Mouse (Mus musculus): ENCODE measurements around the gene Psen1.

Gene Psen1

DNA sequence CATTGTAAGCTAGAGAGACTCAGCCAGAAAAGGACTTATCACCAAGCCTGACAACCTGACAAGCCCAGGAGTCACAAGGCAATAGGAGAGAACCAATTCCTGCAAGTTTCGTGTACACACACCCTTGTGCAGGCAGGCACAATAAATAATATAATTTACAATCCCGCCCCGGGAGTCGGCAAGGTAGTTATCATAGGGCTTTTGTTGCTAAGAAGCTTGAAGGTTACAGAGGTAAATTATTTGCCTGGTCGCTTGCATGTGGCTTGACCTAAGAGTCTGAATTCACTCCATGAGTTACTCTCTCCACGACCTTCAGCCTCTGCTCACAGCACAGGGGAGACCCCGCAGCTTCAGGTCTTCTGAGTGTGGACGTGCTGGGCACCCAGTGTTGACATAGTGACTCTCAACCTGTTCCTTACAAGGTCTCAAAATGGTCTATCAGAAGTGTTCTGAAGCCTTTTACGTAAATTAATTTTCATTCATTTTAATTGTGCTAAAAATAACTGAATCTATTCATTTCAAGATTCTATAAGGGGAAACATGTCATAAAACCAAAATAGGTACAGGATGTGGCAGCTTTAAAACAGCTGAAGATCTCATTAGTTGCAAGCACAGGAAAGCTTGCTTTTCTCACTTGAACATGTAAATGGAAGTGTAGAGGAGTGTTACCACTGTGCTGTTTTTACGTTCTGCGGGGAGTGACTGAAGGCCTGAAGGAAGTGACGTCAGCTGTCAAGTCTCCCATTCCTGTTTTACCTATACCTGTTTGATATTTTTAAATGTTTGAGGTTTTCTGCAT is 38.8 kb downstream of the Psen1 start:
- DNase-seq (ENCODE audit: low read depth), result peak; percentile 48

- DNase-seq (ENCODE audit: low read depth), result no peak
These were observed 44.3 kb downstream of the Psen1 start for GRCm38 (mm10) chr12:83732225-83732624.

GRCm38 (mm10) chr12:83734047-83734446 is 46.1 kb downstream of the Psen1 start:
- DNase-seq (ENCODE audit: low read depth), result no peak

GRCm38 (mm10) chr12:83736236-83736635 is 48.3 kb downstream of the Psen1 start:
- DNase-seq (ENCODE audit: low read depth), result no peak

DNA sequence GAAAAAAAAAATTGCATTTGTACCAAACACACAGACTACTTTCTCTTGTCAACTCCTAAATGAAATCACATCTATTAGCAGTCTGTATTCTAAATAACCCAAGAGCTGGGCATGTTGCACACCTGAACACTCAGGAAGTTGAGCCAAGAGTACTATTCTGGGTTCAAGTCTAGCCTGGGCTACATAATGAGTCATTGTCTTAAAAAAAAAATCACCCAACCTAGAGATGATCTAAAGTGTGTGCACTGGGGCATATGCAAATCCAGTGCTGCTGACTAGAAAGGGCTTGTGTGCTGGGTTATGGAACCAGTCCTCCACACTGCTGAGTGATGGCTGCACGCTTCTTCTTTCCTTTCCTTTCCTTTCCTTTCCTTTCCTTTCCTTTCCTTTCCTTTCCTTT is 50.7 kb downstream of the Psen1 start:
- no peak for DNase-seq (ENCODE audit: low read depth)

DNA sequence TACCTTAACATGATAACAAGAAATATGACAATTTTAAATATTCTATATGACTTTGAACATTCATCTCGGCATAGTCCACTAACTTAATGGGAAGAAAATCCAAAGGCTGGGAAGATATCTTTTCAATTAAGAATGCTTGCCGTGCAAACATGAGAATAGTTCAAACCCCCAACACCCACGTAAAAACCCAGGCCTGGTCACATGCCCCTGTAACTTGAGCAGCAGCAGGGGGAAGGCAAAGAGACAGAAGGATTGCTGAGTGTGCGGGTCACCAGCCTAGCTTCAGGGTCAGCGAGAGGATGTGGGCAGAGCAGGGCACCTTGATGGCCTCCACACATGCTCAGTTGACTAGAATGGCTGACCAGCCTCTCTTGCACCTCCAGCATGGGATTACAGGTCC is 53.8 kb downstream of the Psen1 start:
- DNase-seq (ENCODE audit: low read depth), result no peak

- no peak for DNase-seq (ENCODE audit: low read depth)
These were observed 54.9 kb downstream of the Psen1 start for GRCm38 (mm10) chr12:83742834-83743233.

GRCm38 (mm10) chr12:83743712-83744111 is 55.8 kb downstream of the Psen1 start:
- DNase-seq (ENCODE audit: low read depth), result no peak

DNA sequence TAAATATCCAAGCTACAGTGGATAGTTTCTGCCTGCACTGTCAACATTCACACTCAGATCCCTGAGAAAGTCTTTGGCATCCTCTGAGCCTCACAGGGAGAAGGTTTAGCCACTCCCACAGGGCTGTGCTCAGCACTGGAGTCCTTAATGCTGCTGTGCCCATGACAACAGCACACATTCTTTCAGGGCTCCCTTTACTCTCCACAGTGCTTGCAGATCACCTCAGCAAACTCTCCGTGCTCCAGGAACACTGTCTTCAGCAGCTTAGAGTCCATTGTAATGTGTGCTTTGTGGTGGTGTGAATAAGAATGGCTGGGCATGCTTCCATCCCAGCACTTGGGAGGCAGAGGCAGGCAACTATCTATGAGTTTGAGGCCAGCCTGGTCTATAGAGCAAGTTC is 61.2 kb downstream of the Psen1 start:
- no peak for DNase-seq (ENCODE audit: low read depth)

- no peak for DNase-seq (ENCODE audit: low read depth)
These were observed 64.5 kb downstream of the Psen1 start for GRCm38 (mm10) chr12:83752495-83752894.

DNA sequence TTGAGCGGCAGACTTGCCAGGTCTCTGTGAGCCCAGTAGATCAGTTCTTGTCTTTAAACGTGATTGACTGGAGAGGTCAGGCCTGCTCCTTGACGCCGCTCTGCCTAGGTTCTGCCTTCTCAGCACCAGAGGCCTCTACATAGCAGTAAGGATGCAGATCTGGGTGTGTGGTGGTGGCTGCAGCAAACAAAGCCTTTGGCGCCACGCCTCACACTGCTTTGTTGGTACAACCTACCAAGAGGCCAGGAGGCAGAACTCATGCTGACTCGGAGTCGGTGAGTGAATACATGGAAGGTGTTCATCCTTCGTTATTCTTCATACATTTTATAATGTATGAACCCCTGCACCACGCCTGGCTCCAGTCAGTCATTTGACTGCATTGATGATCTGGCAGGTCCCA is 70.8 kb downstream of the Psen1 start:
- no peak for DNase-seq (ENCODE audit: low read depth)

GRCm38 (mm10) chr12:83760201-83760600 is 72.2 kb downstream of the Psen1 start:
- no peak for DNase-seq (ENCODE audit: low read depth)

DNA sequence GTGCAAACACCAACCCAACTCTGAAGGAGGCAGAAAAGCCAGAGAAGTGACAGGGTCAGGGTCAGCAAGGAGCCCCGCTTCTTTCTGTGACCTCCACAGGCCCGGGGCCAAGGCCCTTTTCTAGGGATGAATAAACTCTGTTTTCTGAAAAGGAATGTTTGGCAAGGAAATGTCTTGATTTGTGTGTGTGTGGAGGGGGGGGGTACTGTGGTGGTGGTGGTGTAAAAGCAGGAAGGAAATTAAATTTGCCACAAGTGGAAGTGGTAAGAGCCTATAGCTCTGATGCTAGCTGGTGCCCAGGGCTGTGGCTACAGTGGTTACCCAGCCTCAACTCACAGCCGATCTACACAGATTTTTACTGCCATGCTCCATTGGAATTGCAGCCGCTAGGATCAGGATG is 74.8 kb downstream of the Psen1 start:
- peak; percentile 57 for DNase-seq (ENCODE audit: low read depth)

- peak; percentile 53 for DNase-seq (ENCODE audit: low read depth)
These were observed 75.5 kb downstream of the Psen1 start, which contains the start of gene Papln for GRCm38 (mm10) chr12:83763311-83764043. Gene Papln (plus strand): TSS chr12:83763634.

GRCm38 (mm10) chr12:83764044-83764365 is 76.1 kb downstream of the Psen1 start:
- DNase-seq (ENCODE audit: low read depth), result no peak

DNA sequence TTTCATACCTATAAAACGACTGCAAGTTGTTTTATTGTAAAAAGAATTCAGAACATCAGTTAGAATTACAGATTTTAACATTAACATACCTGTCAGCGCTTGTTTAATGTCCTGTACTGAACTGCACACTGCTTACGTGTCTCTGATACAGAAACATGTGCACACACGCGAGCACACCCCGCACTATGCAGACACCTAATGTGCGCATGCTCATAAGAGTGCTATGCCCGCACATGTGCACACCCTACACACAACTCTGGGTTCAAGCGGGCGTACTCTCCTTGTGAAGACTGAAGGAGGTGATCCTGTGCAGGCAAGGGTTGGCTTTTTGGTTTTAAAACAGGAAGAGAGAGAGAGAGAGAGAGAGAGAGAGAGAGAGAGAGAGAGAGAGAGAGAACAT is 76.6 kb downstream of the Psen1 start:
- DNase-seq (ENCODE audit: low read depth), result no peak

DNA sequence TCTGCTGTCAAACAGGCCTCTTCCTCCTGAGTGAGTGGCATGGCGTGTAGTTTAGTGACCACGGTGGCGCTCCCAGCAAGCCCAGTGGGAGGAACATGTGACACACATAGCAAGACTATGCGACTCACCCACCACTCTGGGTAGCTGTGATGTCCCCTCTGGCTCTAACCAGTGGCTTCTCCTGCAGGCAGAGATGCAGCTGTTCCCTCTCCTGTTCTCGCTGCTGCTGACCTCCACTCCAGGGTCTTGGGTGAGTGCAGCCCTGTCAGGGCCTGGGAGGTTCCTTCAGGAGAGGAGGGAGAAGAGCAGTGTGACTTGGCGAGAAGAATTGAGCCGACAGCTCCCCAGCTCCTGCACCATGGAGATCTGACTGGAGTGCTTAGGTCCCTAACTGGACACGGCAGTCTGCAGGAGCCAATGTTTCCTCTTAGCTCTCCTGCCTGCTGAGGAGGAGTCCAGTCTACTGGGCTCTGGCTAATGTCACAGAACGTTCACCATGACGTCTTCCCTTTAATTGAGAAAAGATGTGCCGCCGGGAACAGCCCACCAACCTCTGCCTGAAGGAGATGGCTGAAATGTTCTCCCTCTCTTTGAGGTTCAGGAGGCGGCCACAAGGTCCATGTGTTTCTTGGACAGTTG is 78.1 kb downstream of the Psen1 start:
- DNase-seq (ENCODE audit: low read depth), result no peak

DNA sequence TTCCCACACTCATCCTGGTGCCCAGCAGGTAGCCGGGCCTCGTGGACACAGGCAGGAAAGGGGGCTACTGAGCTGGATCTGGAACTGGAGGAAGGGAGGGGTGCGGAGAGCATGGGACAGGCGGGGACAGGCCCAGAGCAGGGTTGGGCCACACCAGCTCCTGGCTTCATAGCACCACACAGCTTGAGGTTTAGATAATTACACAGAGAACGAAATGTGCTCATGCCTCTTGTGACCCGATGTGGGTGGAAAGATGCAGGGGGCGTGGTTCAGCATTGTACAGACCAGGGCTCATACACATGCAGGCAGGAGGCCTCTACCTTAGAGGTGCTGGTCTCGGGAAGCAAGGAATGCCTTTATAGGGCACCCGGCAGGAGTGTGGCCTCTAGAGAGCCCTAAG is 79.9 kb downstream of the Psen1 start:
- no peak for DNase-seq (ENCODE audit: low read depth)

DNA sequence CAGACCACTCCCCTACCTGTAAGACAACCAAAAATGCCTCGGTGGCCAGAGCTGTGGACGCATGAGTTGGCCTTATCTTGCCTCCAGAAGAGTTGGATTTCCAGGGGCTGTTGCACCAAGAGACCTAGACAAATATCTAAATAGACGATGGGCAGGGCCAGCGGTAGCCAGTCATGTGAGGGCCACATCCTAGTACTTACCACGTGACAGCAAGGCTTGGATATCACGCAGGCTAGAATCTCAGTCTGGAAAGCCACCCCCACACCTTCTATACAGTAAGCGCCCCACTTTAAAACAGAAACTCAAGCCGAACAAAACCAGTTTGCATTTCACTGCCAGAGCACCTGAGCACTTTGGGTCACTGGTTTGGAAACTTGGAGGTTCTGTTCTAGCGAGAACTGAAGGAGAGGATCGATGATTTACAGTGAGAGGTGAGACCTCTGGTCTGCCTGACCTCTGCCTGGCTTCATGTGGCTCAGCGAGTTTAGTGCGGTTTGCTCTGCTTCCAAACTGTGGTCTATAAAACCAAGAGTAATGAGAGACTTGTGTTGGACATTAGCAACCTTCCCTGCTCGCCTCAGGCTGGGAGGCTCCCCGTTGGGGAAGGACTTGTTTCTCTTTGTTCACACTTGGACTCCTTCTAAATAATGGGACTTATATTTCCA is 80.4 kb downstream of the Psen1 start:
- no peak for DNase-seq (ENCODE audit: low read depth)

DNA sequence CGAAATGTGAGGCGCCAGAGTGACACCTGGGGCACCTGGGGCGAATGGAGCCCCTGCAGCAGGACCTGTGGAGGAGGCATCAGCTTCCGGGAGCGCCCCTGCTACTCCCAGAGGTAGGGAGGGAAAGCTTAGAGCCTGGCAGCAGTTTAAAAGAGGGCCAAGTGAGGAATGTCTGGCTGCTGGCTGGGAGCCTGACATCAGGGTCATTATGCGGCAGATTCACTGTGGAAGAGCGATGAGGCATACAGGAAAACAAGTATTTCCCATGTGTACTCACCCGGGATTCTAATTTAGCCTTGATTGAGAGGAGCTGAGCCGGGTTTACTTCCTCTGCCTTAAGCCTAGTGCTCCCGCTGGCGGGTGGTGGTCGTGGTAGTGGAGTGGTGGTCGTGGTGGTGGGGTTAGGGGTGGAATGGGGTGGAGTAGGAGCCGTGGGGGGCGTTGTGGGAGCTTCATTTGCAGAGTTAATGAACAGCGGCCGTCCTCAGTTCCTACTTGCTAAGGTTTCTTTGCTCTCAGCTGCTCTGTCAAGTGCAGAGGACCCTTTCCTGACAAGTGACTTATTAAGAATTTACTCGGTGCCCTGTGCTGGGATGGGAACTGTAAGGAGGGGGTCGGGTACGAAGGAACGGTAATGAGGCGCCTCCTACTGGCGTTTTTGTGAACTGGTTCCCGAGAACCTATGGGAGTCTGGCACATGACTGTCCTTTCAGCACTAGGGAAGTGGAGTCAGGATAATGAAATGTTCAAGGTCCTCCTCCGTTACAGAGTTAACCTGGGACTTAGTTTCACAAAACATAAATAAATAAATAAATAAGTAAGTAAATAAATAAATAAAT is 82.7 kb downstream of the Psen1 start:
- DNase-seq (ENCODE audit: low read depth), result peak; percentile 72

DNA sequence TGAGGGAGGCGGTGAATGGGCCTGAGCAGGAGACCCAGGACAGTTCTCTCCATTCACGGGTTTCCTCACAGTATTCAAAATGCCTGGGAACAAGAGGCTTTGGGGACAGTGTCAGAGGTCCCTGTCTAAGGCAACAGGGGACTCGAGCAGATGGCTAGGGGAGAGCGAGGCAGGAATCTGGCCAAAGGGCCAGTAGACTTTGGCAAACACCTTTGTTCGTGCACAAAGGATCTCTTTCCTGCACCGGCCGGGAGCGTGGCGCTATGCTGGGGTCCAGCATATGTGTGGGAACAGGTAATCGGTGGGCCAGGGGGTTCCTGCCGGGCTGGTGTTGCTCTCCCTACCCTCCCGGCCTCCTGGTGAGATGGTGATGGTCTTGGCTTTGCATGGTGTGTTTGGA is 87.7 kb downstream of the Psen1 start:
- no peak for DNase-seq (ENCODE audit: low read depth)

DNA sequence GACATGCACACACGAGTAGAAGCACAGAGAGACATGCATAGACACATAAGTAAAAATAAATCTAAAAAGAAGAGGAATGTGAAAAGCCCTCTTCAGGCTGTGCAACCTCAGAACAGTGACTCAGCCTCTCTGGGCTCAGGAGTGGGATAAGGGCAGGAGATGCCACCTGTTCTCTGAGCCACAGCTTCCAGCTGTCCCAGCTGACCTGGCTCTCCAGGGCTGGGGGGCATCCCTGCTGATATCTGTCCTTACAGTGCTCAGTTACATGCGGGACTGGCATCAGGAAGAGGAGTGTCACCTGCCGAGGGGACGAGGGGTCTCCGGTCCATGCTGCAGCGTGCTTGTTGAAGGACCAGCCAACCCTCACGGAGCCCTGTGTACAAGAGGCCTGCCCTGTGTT is 88.8 kb downstream of the Psen1 start:
- no peak for DNase-seq (ENCODE audit: low read depth)

All from induced T-regulatory cell, adult 2 months (primary cell).